Mouse (Mus musculus) subcutaneous adipose tissue, adult 2 months (tissue): ENCODE results near the gene Ttc30b. TPM values are rescaled to one million over a fixed set of nuclear protein-coding genes. Genes with fewer than 3 reads are reported as not detected.

ENCODE experiments used
- polyA plus RNA-seq: library from polyadenylated mRNA; depleted of rRNA; stranded (reverse); fragments of >200 nt; gene quantifications from 2 replicates; pipeline ENCODE4 v1.2.3, GENCODE M21; 2012; ENCODE audit warnings: low replicate concordance; rRNA removed

The Ttc30b gene
- polyA plus RNA-seq = 11.8 and 14.4 TPM in 2 replicates

GRCm38 (mm10) chr2:75938117-75939063 is at the start of gene Ttc30b:
Gene Ttc30b (minus strand): TSS chr2:75938585.

GRCm38 (mm10) chr2:75981440-75982081 is 43.2 kb upstream of the Ttc30b start, which contains the start of gene Ttc30a1:
Gene Ttc30a1 (minus strand): TSS chr2:75981967.

GRCm38 (mm10) chr2:75977752-75978368 is 39.5 kb upstream of the Ttc30b start, which contains the start of gene Ttc30a2:
Gene Ttc30a2 (minus strand): TSS chr2:75978170.

Other genes starting within 250 kb of the Ttc30b start
- 58.0 and 76.1 TPM in 2 replicates for gene Nfe2l2, start 233.9 kb downstream of the Ttc30b start, polyA plus RNA-seq
- 5.7 and 8.3 TPM in 2 replicates for gene Agps, start 106.4 kb downstream of the Ttc30b start, polyA plus RNA-seq
- gene Ttc30a2, start 39.6 kb upstream of the Ttc30b start, polyA plus RNA-seq = 0.21 and 0.37 TPM in 2 replicates
- gene Ttc30a1, start 43.4 kb upstream of the Ttc30b start, polyA plus RNA-seq = 1.7 and 3.6 TPM in 2 replicates